Mouse (Mus musculus) small intestine, adult 2 months (tissue): ENCODE data around the gene Rps18. TPM values are rescaled to one million over a fixed set of nuclear protein-coding genes. Genes with fewer than 3 reads are reported as not detected.

Experiments used
- H3K27ac ChIP-seq: fragments of 200-500 bp; 2 replicates; pipeline ENCODE4 v1.5.1; 2012; ENCODE audit warnings: low read depth, low read length, control low read depth, inconsistent platforms; ENCODE audit not compliant: insufficient read depth
- H3K27me3 ChIP-seq: fragments of 200-500 bp; 2 replicates; pipeline ENCODE4 v1.6.1; 2012; ENCODE audit warnings: mild to moderate bottlenecking, moderate library complexity, low read length, inconsistent platforms; ENCODE audit not compliant: control insufficient read depth, insufficient read depth
- H3K36me3 ChIP-seq: fragments of 200-500 bp; 2 replicates; pipeline ENCODE4 v1.6.1; 2012; ENCODE audit warnings: mild to moderate bottlenecking, low read length, control low read depth, inconsistent platforms; ENCODE audit not compliant: control insufficient read depth, insufficient read depth
- H3K4me1 ChIP-seq: fragments of 200-500 bp; 2 replicates; pipeline ENCODE4 v1.6.1; 2012; ENCODE audit warnings: low read length, inconsistent platforms, mixed read lengths; ENCODE audit not compliant: control insufficient read depth, insufficient read depth, insufficient read length
- H3K4me3 ChIP-seq: fragments of 200-500 bp; 2 replicates; pipeline ENCODE4 v1.5.1; 2012; ENCODE audit warnings: low read depth, mild to moderate bottlenecking, control low read depth, inconsistent platforms, low read length, moderate library complexity
- CTCF ChIP-seq: fragments of 200-500 bp; IDR thresholded peaks from 2 replicates; pipeline ENCODE4 v1.5.1; 2012; ENCODE audit warnings: low read depth, mild to moderate bottlenecking, control low read depth, inconsistent platforms, low read length, moderate library complexity, mixed read lengths; ENCODE audit not compliant: insufficient replicate concordance, insufficient read length; ENCODE audit errors: extremely low read depth
- POLR2A ChIP-seq: fragments of 200-500 bp; IDR thresholded peaks from 2 replicates; pipeline ENCODE4 v1.6.1; 2012; ENCODE audit warnings: low read depth, mild to moderate bottlenecking, control low read depth, inconsistent platforms, low read length, moderate library complexity
- WGBS: fragments of 180-500 bp; shearing (Covaris S2); methylation state at CpG from one replicate; pipeline ENCODE4 v1.1.7; 2018; 5-methylcytosine and 5-hydroxymethylcytosine counted together
- polyA plus RNA-seq: library from polyadenylated mRNA; depleted of rRNA; stranded (reverse); fragments of >200 nt; gene quantifications from 2 replicates; pipeline ENCODE4 v1.2.3, GENCODE M21; 2012

Rps18 gene
- polyA plus RNA-seq, 1 experiment = 509 TPM

DNA sequence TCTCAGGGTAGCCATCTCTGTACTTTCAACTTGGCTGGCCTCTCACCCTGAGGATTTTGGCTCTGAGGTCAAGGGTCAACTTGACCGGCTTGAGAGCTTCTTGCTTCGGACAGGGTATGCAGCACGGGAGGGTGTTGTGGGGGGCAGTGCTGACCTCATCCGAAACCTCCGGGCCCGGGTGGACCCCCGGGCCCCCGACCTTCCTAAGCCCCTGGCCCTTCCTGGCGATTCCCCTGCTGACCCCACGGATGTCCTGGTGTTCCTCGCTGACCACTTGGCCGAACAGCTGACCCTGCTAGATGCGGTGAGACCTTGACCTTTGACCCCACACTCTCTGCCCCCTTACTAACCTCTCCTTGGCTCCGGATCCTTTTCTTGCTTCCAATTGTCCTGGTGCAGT lies 23.4 kb downstream of the Rps18 start:
- peaks cover 17% of the 10 kb centered on the region for H3K36me3 ChIP-seq
- H3K4me3 ChIP-seq = no peak overlapping the region
- TF ChIP-seq CTCF = no peak
- no peak for TF ChIP-seq POLR2A
- no peak overlapping the region for H3K27ac ChIP-seq
- no peaks in the 10 kb centered on the region for H3K27me3 ChIP-seq
- peaks cover 2% of the 10 kb centered on the region; the same call in 1 of the 2 replicates for H3K4me1 ChIP-seq
- WGBS = 90% methylated on average over 14 of the region's 14 CpGs

- WGBS = 95% methylated on average over 11 of the region's 11 CpGs
- Histone ChIP-seq H3K36me3 (peaks cover 21% of the 10 kb centered on the region), H3K27me3 (no peaks in the 10 kb centered on the region)
Measured at GRCm38 (mm10) chr17:33931947-33932346, 23.9 kb downstream of the Rps18 start.

GRCm38 (mm10) chr17:33931159-33931866 lies 24.5 kb downstream of the Rps18 start:
- Histone ChIP-seq H3K4me1 (peaks cover 2% of the 10 kb centered on the region; the same call in 1 of the 2 replicates), H3K27ac (no peak overlapping the region; the same call in 1 of the 2 replicates), H3K36me3 (peaks cover 26% of the 10 kb centered on the region), H3K27me3 (no peaks in the 10 kb centered on the region), H3K4me3 (peak overlapping the region; percentile 85)
- WGBS = 55% methylated on average over 18 of the region's 18 CpGs
- TF ChIP-seq POLR2A (no peak), CTCF (no peak)

More at GRCm38 (mm10) chr17:33931947-33932346, 23.9 kb downstream of the Rps18 start:
- Histone ChIP-seq H3K27ac (no peak overlapping the region), H3K4me3 (no peak overlapping the region), H3K4me1 (peaks cover 2% of the 10 kb centered on the region; the same call in 1 of the 2 replicates)
- no peak for TF ChIP-seq CTCF
- TF ChIP-seq POLR2A = no peak

DNA sequence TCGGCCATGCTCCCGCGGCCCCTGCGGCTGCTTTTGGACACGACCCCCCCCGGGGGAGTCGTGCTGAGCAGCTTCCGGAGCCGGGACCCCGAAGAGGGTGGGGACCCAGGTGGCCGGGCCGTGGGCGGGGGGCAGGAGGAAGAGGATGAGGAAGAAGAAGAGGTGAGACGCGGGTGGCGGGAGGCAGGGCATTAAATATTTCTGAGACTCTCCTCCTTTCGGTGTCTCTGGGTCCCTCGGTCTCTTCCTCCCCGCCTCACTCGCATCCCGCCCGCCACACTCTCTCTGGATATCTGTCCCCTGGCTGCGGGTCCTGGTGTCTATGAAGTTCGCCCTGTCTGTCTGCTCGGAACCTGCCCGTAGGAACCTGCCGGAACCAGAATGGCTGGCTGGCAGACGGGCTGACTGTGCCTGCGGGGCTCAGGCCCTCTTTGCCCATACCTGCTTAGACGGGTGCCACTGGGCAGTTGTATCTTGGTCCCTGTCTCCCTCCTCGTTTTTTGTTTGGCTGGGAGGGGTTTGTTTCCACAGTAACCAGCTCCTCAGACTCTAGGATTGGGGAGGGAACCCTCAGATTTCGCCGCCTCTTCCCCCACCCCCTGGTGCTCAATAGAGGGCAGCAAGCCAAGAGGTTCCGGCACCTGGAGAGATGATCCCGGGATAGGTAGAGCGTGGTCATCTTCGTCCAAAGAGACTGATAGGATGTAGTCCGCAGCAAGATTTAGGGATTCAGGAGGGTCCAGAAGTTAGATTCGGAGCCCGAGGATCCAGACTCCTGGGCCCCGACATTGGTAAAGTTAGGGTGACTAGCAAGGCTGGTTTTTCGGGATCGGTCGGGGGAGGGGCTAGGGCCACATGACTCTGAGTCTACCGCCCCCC lies 25.3 kb downstream of the Rps18 start:
- Histone ChIP-seq H3K36me3 (peaks cover 31% of the 10 kb centered on the region), H3K27ac (no peak overlapping the region; the same call in 1 of the 2 replicates), H3K4me1 (peaks cover 2% of the 10 kb centered on the region; the same call in 1 of the 2 replicates), H3K27me3 (no peaks in the 10 kb centered on the region), H3K4me3 (peak overlapping the region; percentile 85)
- TF ChIP-seq CTCF = no peak
- peak; percentile 37; the same call in 1 of the 2 replicates for TF ChIP-seq POLR2A
- under 1% methylated on average over 45 of the region's 45 CpGs for WGBS

DNA sequence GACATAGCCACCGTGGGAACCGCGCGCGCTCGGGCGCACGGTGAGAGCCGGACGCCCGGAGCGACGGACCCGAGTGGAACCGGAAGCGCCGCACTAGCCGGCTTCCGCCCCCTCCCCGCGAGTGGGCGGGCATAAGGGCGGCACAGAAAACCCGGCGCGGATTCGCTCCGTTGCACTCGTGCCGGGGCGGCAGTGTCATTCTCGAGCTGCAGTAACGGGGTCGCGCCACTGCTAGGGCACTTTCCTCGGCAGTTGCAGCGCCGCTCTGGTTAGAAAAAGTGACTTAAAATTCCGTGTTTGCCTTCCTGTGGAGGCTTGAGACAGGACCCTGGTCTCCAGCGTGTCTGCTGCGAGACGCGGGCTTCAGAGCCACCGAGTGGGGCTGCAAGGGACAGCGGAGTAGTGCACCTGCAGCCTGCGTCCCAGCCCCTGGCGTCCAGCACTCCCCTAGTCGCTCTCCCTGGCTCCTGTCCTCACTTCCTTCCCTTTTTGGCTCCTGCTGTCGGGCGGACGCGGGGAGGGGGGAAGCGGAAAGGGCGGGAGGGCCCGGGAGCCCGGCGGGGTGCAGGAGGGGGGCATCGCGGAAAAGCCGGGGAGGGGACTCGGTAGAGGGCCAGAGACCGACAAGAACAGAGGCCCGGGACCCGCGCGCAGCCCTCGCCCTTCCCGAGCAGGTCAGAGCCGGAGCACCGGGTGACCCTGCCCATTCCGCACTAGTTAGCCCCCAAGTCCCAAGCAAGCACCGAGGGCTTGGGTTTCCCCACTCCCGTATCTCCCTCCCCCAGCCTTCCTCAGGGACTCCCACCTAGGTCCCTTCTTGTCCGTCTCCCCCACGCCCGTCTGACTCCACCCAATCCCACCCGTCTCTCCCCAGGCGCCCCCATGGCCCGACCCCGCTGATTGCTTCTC lies 26.2 kb downstream of the Rps18 start, which contains the start of gene Rgl2:
TSS of gene Rgl2 (plus strand) at position 173 of the 909 bp plus-strand sequence.
- WGBS = under 1% methylated on average over 80 of the region's 80 CpGs

DNA sequence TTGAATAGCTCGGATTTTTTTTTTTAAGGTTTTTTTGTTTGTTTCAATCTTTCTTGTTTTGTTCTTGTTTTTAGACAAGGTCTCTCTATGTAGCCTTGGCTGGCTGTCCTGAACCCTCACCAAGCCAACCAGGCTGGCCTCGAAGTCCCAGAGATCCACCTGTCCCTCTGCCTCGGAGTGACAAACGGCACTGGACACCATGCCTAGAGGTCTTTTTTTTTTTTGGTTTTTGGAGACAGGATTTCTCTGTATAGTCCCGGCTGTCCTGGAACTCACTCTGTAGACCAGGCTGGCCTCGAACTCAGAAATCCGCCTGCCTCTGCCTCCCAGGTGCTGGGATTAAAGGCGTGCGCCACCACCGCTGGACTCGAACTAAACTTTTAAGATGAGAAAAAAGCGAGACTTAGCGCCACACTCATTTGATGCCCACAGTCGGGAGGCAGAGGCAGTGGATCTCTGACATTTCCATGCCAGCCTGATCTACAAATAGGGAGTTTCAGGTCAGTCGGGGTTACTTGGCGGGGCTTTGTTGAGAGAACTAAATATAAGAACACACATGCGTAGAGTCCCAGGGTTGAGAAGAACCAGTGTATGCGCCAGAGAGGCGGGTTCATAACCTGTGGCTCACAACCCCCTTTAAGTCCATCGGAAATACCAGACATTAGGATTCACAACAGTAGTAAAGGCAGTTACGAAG lies 27.4 kb downstream of the Rps18 start:
- TF ChIP-seq CTCF (no peak), POLR2A (no peak)
- no peak overlapping the region for H3K4me3 ChIP-seq

More for the DNA sequence above, 26.2 kb downstream of the Rps18 start, which contains the start of gene Rgl2:
- Histone ChIP-seq H3K4me3 (peak within 1 kb of the TSS; percentile 85), H3K4me1 (peaks cover 2% of the 10 kb centered on the region; the same call in 1 of the 2 replicates), H3K27me3 (no peaks in the 10 kb centered on the region), H3K36me3 (peaks cover 32% of the 10 kb centered on the region), H3K27ac (peak within 1 kb of the TSS; percentile 92)
- TF ChIP-seq POLR2A = peak; percentile 11
- peak; percentile 21; the same call in 1 of the 2 replicates for TF ChIP-seq CTCF

More for the DNA sequence above, 27.4 kb downstream of the Rps18 start:
- WGBS = 59% methylated on average over 21 of the region's 21 CpGs
- H3K36me3 ChIP-seq = peaks cover 36% of the 10 kb centered on the region
- H3K4me1 ChIP-seq = peaks cover 2% of the 10 kb centered on the region; the same call in 1 of the 2 replicates
- H3K27ac ChIP-seq = no peak overlapping the region
- no peaks in the 10 kb centered on the region for H3K27me3 ChIP-seq
